Mouse (Mus musculus) heart, adult 2 months (tissue): ENCODE measurements around the gene Gimap7.

Experiments used
- EP300 ChIP-seq: fragments of 200-500 bp; IDR thresholded peaks from 2 replicates; pipeline ENCODE4 v1.6.1; 2011; ENCODE audit warnings: low read depth, low read length, control low read depth; ENCODE audit not compliant: insufficient read depth
- POLR2A ChIP-seq: fragments of 200-500 bp; IDR thresholded peaks from 2 replicates; pipeline ENCODE4 v1.6.1; 2011; ENCODE audit warnings: mild to moderate bottlenecking, low read depth, low read length, control low read depth; ENCODE audit not compliant: insufficient read depth

DNA sequence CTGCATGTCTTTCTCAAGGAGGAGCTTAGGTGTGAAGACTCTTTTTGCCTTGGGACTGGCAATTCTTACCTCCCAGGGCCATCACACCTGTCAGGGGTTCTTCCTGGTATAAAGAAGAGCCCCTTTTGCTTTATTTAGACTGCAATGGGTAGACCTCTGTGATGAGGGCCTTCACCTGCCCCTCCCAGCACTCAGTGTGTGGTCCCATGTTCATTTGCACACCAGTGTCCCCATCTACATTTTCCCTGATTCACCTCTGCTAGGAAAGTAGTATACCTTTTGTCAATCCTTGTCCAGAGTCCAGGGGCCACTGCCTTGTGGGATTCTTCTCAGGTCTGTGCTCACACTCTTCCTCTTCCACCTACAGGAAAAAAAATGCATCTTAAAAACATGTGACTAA, 14.3 kb upstream of the Gimap7 start:
- TF ChIP-seq POLR2A = no peak
- TF ChIP-seq EP300 = no peak
